10 mouse cellular contexts compared by ENCODE assay signal in the genomic region with DNA sequence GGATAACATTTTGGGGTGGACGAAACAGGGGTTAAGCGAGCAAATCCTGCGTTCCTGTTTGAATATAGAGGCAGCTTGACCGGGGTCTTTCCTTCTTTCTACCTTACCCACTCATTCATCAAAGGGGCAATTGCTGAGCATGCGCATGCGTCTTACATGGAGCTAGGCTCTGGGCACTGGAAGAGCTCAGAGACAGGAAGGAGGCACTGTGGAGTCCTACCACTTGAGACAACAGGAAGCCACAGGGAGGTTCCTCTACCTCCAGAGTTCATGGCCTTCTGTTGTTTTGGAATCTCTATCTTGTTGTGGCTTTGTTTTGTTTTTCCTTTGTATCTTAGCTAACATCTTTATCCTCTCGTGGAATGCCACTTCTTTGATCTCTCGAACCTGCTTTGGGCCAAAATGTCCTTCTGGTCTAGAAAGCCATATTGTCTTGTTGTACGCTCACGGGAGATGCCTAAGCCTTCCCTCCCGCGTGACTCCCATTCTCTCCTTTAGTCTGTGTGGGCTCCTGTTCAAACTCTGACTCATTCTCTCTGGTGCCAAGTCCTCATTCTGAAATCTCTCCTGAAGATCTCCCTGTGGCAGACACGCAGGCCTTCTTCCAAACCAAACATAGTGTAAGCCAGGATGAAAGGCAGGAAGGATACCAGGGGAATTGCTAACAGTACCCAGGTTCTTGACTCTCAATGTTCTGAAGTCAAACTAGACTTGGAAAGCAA.
DNase-seq lines count a peak whose midpoint lies in the region; ATAC-seq and TF ChIP-seq lines count a peak whose summit lies in the region.
"Had no signal": no experiment of that assay in that cellular context is flagged by ENCODE, and none has a peak within 500 bp of the region (broad histone marks: within the 10 kb centered on the region; RNA-seq: fewer than 3 reads in every experiment).

No protein-coding gene starts in this region.

- H3K79me2 ChIP-seq in myocyte (ENCODE audit: control insufficient read depth, insufficient read depth): no peaks in the 10 kb centered on the region

- no peaks in the 10 kb centered on the region for H3K4me1 ChIP-seq in forebrain, embryonic 14.5 days (ENCODE audit: control insufficient read depth, insufficient read depth, low read length)
- H3K4me1 ChIP-seq in forebrain, embryonic 12.5 days: no peaks in the 10 kb centered on the region
- peaks cover 7% of the 10 kb centered on the region; the same call in 1 of the 2 replicates for H3K4me1 ChIP-seq in heart, embryonic 16.5 days (ENCODE audit: control insufficient read depth, insufficient read depth, low read length)
- H3K4me1 ChIP-seq: embryonic facial prominence, embryonic 12.5 days; liver, embryonic 15.5 days had no signal

- H3K27me3 ChIP-seq in forebrain, embryonic 14.5 days (replicated peaks; ENCODE audit: control insufficient read depth, insufficient read depth, low read length): no peaks in the 10 kb centered on the region
- no peaks in the 10 kb centered on the region for H3K27me3 ChIP-seq in forebrain, embryonic 12.5 days
- H3K27me3 ChIP-seq in heart, embryonic 16.5 days (ENCODE audit: control insufficient read depth, insufficient read depth, low read length): no peaks in the 10 kb centered on the region
- H3K27me3 ChIP-seq in myocyte (ENCODE audit: control insufficient read depth, insufficient read depth, insufficient read length): no peaks in the 10 kb centered on the region
- H3K27me3 ChIP-seq: embryonic facial prominence, embryonic 12.5 days; liver, embryonic 15.5 days had no signal

- no peak overlapping the region for H3ac ChIP-seq in myocyte (ENCODE audit: control insufficient read depth, insufficient read length)

- no peak overlapping the region for H3K9ac ChIP-seq in forebrain, embryonic 14.5 days (ENCODE audit: low read length)
- no peak overlapping the region for H3K9ac ChIP-seq in forebrain, embryonic 12.5 days
- no peak overlapping the region for H3K9ac ChIP-seq in heart, embryonic 16.5 days (ENCODE audit: low read length)
- H3K9ac ChIP-seq: embryonic facial prominence, embryonic 12.5 days; liver, embryonic 15.5 days had no signal

- WGBS in forebrain, embryonic 14.5 days: 78% methylated on average over 13 of the region's 13 CpGs
- WGBS in forebrain, embryonic 12.5 days: 86% methylated on average over 13 of the region's 13 CpGs
- WGBS in heart, embryonic 16.5 days: 68% methylated on average over 13 of the region's 13 CpGs

- H3K4me2 ChIP-seq in forebrain, embryonic 14.5 days (ENCODE audit: low read length): no peak overlapping the region
- H3K4me2 ChIP-seq in forebrain, embryonic 12.5 days: no peak overlapping the region
- H3K4me2 ChIP-seq in heart, embryonic 16.5 days (ENCODE audit: low read depth, low read length): peak overlapping the region; percentile 23; the same call in 1 of the 2 replicates
- peak overlapping the region; percentile 51 for H3K4me2 ChIP-seq in myocyte (ENCODE audit: low read depth)
- H3K4me2 ChIP-seq: embryonic facial prominence, embryonic 12.5 days; liver, embryonic 15.5 days had no signal

- no peak for TF ChIP-seq POLR2A in myocyte (IDR thresholded peaks at IDR 0.05; ENCODE audit: insufficient read length, low read depth)

- H3K9me3 ChIP-seq in forebrain, embryonic 14.5 days (replicated peaks; ENCODE audit: control insufficient read depth, low read length): no peaks in the 10 kb centered on the region
- peaks cover 7% of the 10 kb centered on the region; the same call in 1 of the 2 replicates for H3K9me3 ChIP-seq in forebrain, embryonic 12.5 days
- H3K9me3 ChIP-seq in heart, embryonic 16.5 days (replicated peaks; ENCODE audit: control insufficient read depth, low read length): peaks cover 7% of the 10 kb centered on the region
- H3K9me3 ChIP-seq: embryonic facial prominence, embryonic 12.5 days had no signal

- ATAC-seq in forebrain, embryonic 14.5 days: no peak
- ATAC-seq in forebrain, embryonic 12.5 days (ENCODE audit: low FRiP score): no peak
- peak; percentile 69 for ATAC-seq in heart, embryonic 16.5 days (replicated peaks; ENCODE audit: extremely low read depth, insufficient read depth, low FRiP score)
- no peak for ATAC-seq in megakaryocyte, adult 5-6 weeks (ENCODE audit: poor library complexity, severe bottlenecking)
- no peak for ATAC-seq in activated CD4-positive, CD25-positive, alpha-beta regulatory T cell, adult 4 months

- no peak overlapping the region for H3K4me3 ChIP-seq in forebrain, embryonic 14.5 days (ENCODE audit: low read depth, low read length)
- no peak overlapping the region for H3K4me3 ChIP-seq in forebrain, embryonic 12.5 days (replicated peaks)
- no peak overlapping the region for H3K4me3 ChIP-seq in heart, embryonic 16.5 days (ENCODE audit: low read length)
- no peak overlapping the region for H3K4me3 ChIP-seq in myocyte
- H3K4me3 ChIP-seq: embryonic facial prominence, embryonic 12.5 days; liver, embryonic 15.5 days had no signal

- DNase-seq in forebrain, embryonic 14.5 days (ENCODE audit: low spot score): peak; percentile 41
- DNase-seq in urinary bladder, postnatal 36 days (ENCODE audit: low spot score in 2 of 2): peak; percentile 62 to 82
- DNase-seq in urinary bladder, postnatal 10 days (ENCODE audit: low spot score): no peak

- H3K27ac ChIP-seq in forebrain, embryonic 14.5 days (ENCODE audit: low read depth, low read length): no peak overlapping the region
- H3K27ac ChIP-seq in forebrain, embryonic 12.5 days: no peak overlapping the region
- peak overlapping the region; percentile 64 for H3K27ac ChIP-seq in heart, embryonic 16.5 days (ENCODE audit: low read length)
- H3K27ac ChIP-seq: embryonic facial prominence, embryonic 12.5 days; liver, embryonic 15.5 days had no signal

- no peaks in the 10 kb centered on the region for H3K36me3 ChIP-seq in forebrain, embryonic 14.5 days (ENCODE audit: control insufficient read depth, insufficient read depth, low read length)
- no peaks in the 10 kb centered on the region for H3K36me3 ChIP-seq in forebrain, embryonic 12.5 days (replicated peaks)
- no peaks in the 10 kb centered on the region for H3K36me3 ChIP-seq in heart, embryonic 16.5 days (ENCODE audit: control insufficient read depth, insufficient read depth)
- no peaks in the 10 kb centered on the region for H3K36me3 ChIP-seq in myocyte (ENCODE audit: control insufficient read depth, insufficient read depth)
- H3K36me3 ChIP-seq: embryonic facial prominence, embryonic 12.5 days; liver, embryonic 15.5 days had no signal

TF ChIP-seq in myocyte, 11 proteins besides CTCF, POLR2A, EP300 and RAD21:
- TF ChIP-seq TCF12 (IDR thresholded peaks at IDR 0.05; ENCODE audit: insufficient read depth, poor library complexity, severe bottlenecking) (no peak), USF1 (IDR thresholded peaks at IDR 0.05; ENCODE audit: low read depth) (peak; percentile 62)
TF ChIP-seq in myocyte: peak in this region for 1.

Comparison
In these comparisons a context has a peak if more than half of its experiments do, and no peak if none do; other contexts are left out.
1. H3K4me2 ChIP-seq: peak in heart, embryonic 16.5 days (single experiment) and myocyte (single experiment); none in forebrain, embryonic 14.5 days (single experiment) and forebrain, embryonic 12.5 days (single experiment).